Comparison of ENCODE assay signal across 23 mouse cellular contexts in the genomic region with DNA sequence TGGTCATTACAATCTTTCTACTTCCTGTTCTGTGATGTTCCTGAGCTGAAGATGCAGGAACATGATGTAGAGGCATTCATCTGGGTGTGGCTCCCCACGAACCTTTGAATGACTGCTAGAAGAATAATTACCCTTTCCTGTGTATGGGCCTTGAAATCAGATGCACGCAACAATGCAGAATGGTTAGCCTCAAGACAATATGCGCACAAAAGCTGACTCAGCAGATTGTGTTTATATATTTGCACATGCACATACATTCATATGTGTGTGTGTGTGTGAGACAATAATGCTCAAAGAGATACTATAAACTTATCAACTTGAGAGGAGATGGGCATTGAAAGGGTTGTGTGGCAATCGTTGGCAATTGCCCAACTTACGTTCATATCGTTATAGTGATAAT. TPM values are rescaled to one million over a fixed set of nuclear protein-coding genes. Genes with fewer than 3 reads are reported as not detected.
DNase-seq lines count a peak whose midpoint lies in the region; TF ChIP-seq lines count a peak whose summit lies in the region.
"Had no signal": no experiment of that assay in that cellular context is flagged by ENCODE, and none has a peak within 500 bp of the region (broad histone marks: within the 10 kb centered on the region; RNA-seq: fewer than 3 reads in every experiment).

No protein-coding gene starts in this region.

- H3K4me1 ChIP-seq in CH12.LX (ENCODE audit: control insufficient read depth in 1 of 2, insufficient read depth in 2 of 2) = no peaks in the 10 kb centered on the region
- no peaks in the 10 kb centered on the region for H3K4me1 ChIP-seq in ES-E14 (ENCODE audit: control insufficient read depth in 2 of 2, insufficient read depth in 2 of 2, low read length in 2 of 2, poor library complexity in 1 of 2)
- H3K4me1 ChIP-seq in MEL (ENCODE audit: control insufficient read depth in 1 of 2, insufficient read depth in 2 of 2, low read length in 2 of 2) = no peaks in the 10 kb centered on the region
- peaks cover 24% of the 10 kb centered on the region for H3K4me1 ChIP-seq in forebrain, embryonic 10.5 days

- TF ChIP-seq POLR2A in CH12.LX (IDR thresholded peaks at IDR 0.05; ENCODE audit: low read depth, low read length) (no peak), MEL (IDR thresholded peaks at IDR 0.05; ENCODE audit: control insufficient read depth in 1 of 2, insufficient read depth in 1 of 2, low read depth in 1 of 2, low read length in 2 of 2, poor library complexity in 1 of 2) (no peak)

- dilution Hi-C loops in CH12.LX (cut with MboI; ENCODE audit: extremely low pct_ligation_motif_present, extremely low pct_unique_long_range_greater_than_20kb, low sequenced_read_pairs) = no loop called here

- H3K9ac ChIP-seq in CH12.LX (ENCODE audit: insufficient read depth, low read depth) = no peak overlapping the region
- H3K9ac ChIP-seq in ES-E14 (ENCODE audit: insufficient read depth, low read depth, low read length, poor library complexity, severe bottlenecking) = no peak overlapping the region
- no peak overlapping the region for H3K9ac ChIP-seq in MEL (ENCODE audit: control insufficient read depth, low read depth, low read length, poor library complexity, severe bottlenecking)

- H3K27me3 ChIP-seq in CH12.LX (replicated peaks) (no peaks in the 10 kb centered on the region), MEL (ENCODE audit: control insufficient read depth in 1 of 2, insufficient read depth in 2 of 2, low read length in 2 of 2) (no peaks in the 10 kb centered on the region)
- peaks cover 26% of the 10 kb centered on the region for H3K27me3 ChIP-seq in forebrain, embryonic 10.5 days (ENCODE audit: poor library complexity, severe bottlenecking)

- TF ChIP-seq RAD21 in CH12.LX (IDR thresholded peaks at IDR 0.05; ENCODE audit: low read depth, low read length) (no peak), MEL (IDR thresholded peaks at IDR 0.05; ENCODE audit: low read depth, low read length) (no peak)

- no peak overlapping the region for H3K4me2 ChIP-seq in CH12.LX (ENCODE audit: insufficient read depth, low read depth, poor library complexity, severe bottlenecking)

- in situ Hi-C loops in CH12.LX (cut with MboI; ENCODE audit: low pct_ligation_motif_present, low pct_unique_long_range_greater_than_20kb, low sequenced_read_pairs) (no loop called here), ES-E14 (cut with MboI; ENCODE audit: low sequenced_read_pairs in 2 of 2, unreplicated experiment in 2 of 2) (no loop called here)

- H3K9me3 ChIP-seq in CH12.LX (replicated peaks; ENCODE audit: low read length) = peaks cover 53% of the 10 kb centered on the region
- H3K9me3 ChIP-seq in ES-E14 (ENCODE audit: control insufficient read depth, insufficient read depth, low read depth, low read length) = no peaks in the 10 kb centered on the region
- H3K9me3 ChIP-seq in MEL (replicated peaks; ENCODE audit: insufficient read depth, low read length) = no peaks in the 10 kb centered on the region
- H3K9me3 ChIP-seq in forebrain, embryonic 10.5 days = no peaks in the 10 kb centered on the region

- H3K4me3 ChIP-seq in CH12.LX (replicated peaks in 1 of 3; ENCODE audit: low read depth in 2 of 3, low read length in 2 of 3, poor library complexity in 1 of 3) (no peak overlapping the region), ES-E14 (ENCODE audit: insufficient read depth in 1 of 2, low read depth in 1 of 2, low read length in 2 of 2, poor library complexity in 1 of 2, severe bottlenecking in 1 of 2) (no peak overlapping the region), MEL (ENCODE audit: control insufficient read depth in 1 of 2, insufficient read depth in 1 of 2, low read depth in 2 of 2, low read length in 2 of 2) (no peak overlapping the region)
- no peak overlapping the region for H3K4me3 ChIP-seq in forebrain, embryonic 10.5 days

- DNase-seq in CH12.LX (ENCODE audit: extremely low read depth) (no peak), ES-E14 (ENCODE audit: low read depth, low spot score) (no peak), MEL (ENCODE audit: low read depth, low spot score) (no peak)
- DNase-seq in left cerebral cortex, adult 11 months (ENCODE audit: low spot score) = no peak
- no peak for DNase-seq in forebrain, embryonic 10.5 days (ENCODE audit: extremely low spot score, low spot score)
- DNase-seq in frontal cortex, adult 2 months (ENCODE audit: extremely low spot score in 1 of 2, low spot score in 1 of 2) = no peak
- DNase-seq: adrenal gland, adult 2 months; adrenal gland, adult 8-10 months; adrenal gland, postnatal 10 days; adrenal gland, postnatal 14 days; adrenal gland, postnatal 25 days; adrenal gland, postnatal 36 days; B cell, adult 2 months; cerebellum, adult 11 months; cerebellum, adult 11-12 months; cerebellum, adult 18-20 months; cerebellum, adult 2 months; cerebellum, adult 8-10 months; cerebellum, adult 9-10 months had no signal

- H3K79me2 ChIP-seq in CH12.LX (replicated peaks; ENCODE audit: control insufficient read depth, extremely low read depth, insufficient read depth, poor library complexity, severe bottlenecking) (no peaks in the 10 kb centered on the region), MEL (ENCODE audit: control insufficient read depth, insufficient read depth, low read length, poor library complexity) (no peaks in the 10 kb centered on the region)

- WGBS in forebrain, embryonic 10.5 days = 92% methylated on average over 6 of the region's 6 CpGs

- TF ChIP-seq CTCF in CH12.LX (conservative IDR thresholded peaks at IDR 0.05 in 1 of 2, IDR thresholded peaks at IDR 0.05 in 1 of 2; ENCODE audit: low read depth in 2 of 2, low read length in 2 of 2) (no peak), MEL (IDR thresholded peaks at IDR 0.05 in 2 of 3, conservative IDR thresholded peaks at IDR 0.05 in 1 of 3; ENCODE audit: control insufficient read depth in 1 of 3, insufficient read depth in 1 of 3, low read depth in 2 of 3, low read length in 3 of 3, poor library complexity in 1 of 3, severe bottlenecking in 1 of 3) (no peak)

- H3K27ac ChIP-seq in CH12.LX (ENCODE audit: insufficient read depth, low read depth) (no peak overlapping the region), ES-E14 (ENCODE audit: insufficient read depth, low read depth, low read length, poor library complexity, severe bottlenecking) (no peak overlapping the region), MEL (ENCODE audit: control insufficient read depth, low read depth, low read length) (no peak overlapping the region)
- no peak overlapping the region for H3K27ac ChIP-seq in forebrain, embryonic 10.5 days

- no peaks in the 10 kb centered on the region for H3K36me3 ChIP-seq in CH12.LX (replicated peaks in 1 of 2; ENCODE audit: control insufficient read depth in 1 of 2, insufficient read depth in 1 of 2, low read length in 1 of 2)
- no peaks in the 10 kb centered on the region for H3K36me3 ChIP-seq in ES-E14 (ENCODE audit: control insufficient read depth, insufficient read depth, low read length, poor library complexity, severe bottlenecking)
- no peaks in the 10 kb centered on the region for H3K36me3 ChIP-seq in MEL (ENCODE audit: control insufficient read depth in 1 of 2, insufficient read depth in 2 of 2, low read length in 2 of 2)
- H3K36me3 ChIP-seq in forebrain, embryonic 10.5 days (replicated peaks) = no peaks in the 10 kb centered on the region
- H3K36me3 ChIP-seq: G1E had no signal

- no peak for TF ChIP-seq EP300 in CH12.LX (IDR thresholded peaks at IDR 0.05; ENCODE audit: low read length)
- TF ChIP-seq EP300 in MEL (IDR thresholded peaks at IDR 0.05; ENCODE audit: low read depth in 1 of 2, low read length in 2 of 2) = no peak

TF ChIP-seq in CH12.LX, 34 proteins besides CTCF, POLR2A, EP300 and RAD21:
- TF ChIP-seq ETS1 (conservative IDR thresholded peaks at IDR 0.05; ENCODE audit: low read depth, low read length) (no peak), ZMIZ1 (IDR thresholded peaks at IDR 0.05; ENCODE audit: low read depth, low read length) (no peak), MAFK (IDR thresholded peaks at IDR 0.05; ENCODE audit: insufficient replicate concordance, low read length) (peak; percentile 73; the same call in 1 of the 2 replicates), MYC (IDR thresholded peaks at IDR 0.05; ENCODE audit: low read depth, low read length) (no peak), BHLHE40 (IDR thresholded peaks at IDR 0.05; ENCODE audit: low read depth, low read length) (no peak), MAX (IDR thresholded peaks at IDR 0.05; ENCODE audit: low read length) (no peak)

TF ChIP-seq in ES-E14, 5 proteins besides CTCF, POLR2A, EP300 and RAD21:
- TF ChIP-seq MAFK (IDR thresholded peaks at IDR 0.05; ENCODE audit: insufficient read depth, low read depth, low read length) = peak; percentile 93
- TF ChIP-seq HCFC1 (IDR thresholded peaks at IDR 0.05; ENCODE audit: borderline replicate concordance, insufficient read depth, low read length) = no peak

TF ChIP-seq in MEL, 35 proteins besides CTCF, POLR2A, EP300 and RAD21:
- peak; percentile 52; the same call in 1 of the 2 replicates for TF ChIP-seq MAFK (IDR thresholded peaks at IDR 0.05; ENCODE audit: borderline replicate concordance, low read depth, low read length)
- no peak for TF ChIP-seq POLR2AphosphoS2 (IDR thresholded peaks at IDR 0.05; ENCODE audit: low read length)
- TF ChIP-seq MEF2A (IDR thresholded peaks at IDR 0.05; ENCODE audit: extremely low read depth, insufficient replicate concordance, low read depth, low read length, poor library complexity, severe bottlenecking) = no peak
- TF ChIP-seq RCOR1 (IDR thresholded peaks at IDR 0.05; ENCODE audit: low read depth, low read length) = no peak
- no peak for TF ChIP-seq TBP (IDR thresholded peaks at IDR 0.05; ENCODE audit: low read depth, low read length)

RNA-seq across cellular contexts. Expression of a gene that starts 39.8 kb away (rescaled TPM):
- not detected in 2 replicates for total RNA-seq in CH12.LX (2012; rRNA removed)
- total RNA-seq in CH12.LX (2014; rRNA removed) = not detected in 2 replicates
- polyA plus RNA-seq in CH12.LX (2012; ENCODE audit: insufficient read length, low read depth) = 0.04 TPM in 1 of 2 replicates, not detected in the other
- 0.21 and 0.62 TPM in 2 replicates for total RNA-seq in ES-E14 (2012; rRNA removed)
- not detected in 2 replicates for total RNA-seq in MEL (2012; rRNA removed)
- polyA plus RNA-seq in MEL (2012; ENCODE audit: insufficient read depth in 1 of 2, insufficient read length in 2 of 2, low read depth in 1 of 2, low replicate concordance in 2 of 2, missing spikeins in 1 of 2) = not detected
- polyA plus RNA-seq in forebrain, embryonic 10.5 days (2016; fragmentation: Nextera tagmentation; extraction: Ambion mirVana) = 0.93 and 0.95 TPM in 2 replicates
- 124 and 136 TPM in 2 replicates for polyA plus RNA-seq in frontal cortex, adult 2 months (2012; rRNA removed)
- polyA plus RNA-seq: C2C12; CD4-positive, CD25-positive, alpha-beta regulatory T cell, adult 4 months; G1E; Patski had no signal

Comparison
In these comparisons a context has a peak if more than half of its experiments do, and no peak if none do; other contexts are left out.
1. RNA of a gene that starts 39.8 kb away (polyA plus RNA-seq): 124 to 136 TPM in frontal cortex, adult 2 months; 0.93 to 0.95 TPM in forebrain, embryonic 10.5 days, 0.04 TPM in CH12.LX and not detected in MEL; every median in the first group is over 10 times any median in the second.